Mouse (Mus musculus): Measurements from ENCODE around the gene Nemp1. TPM values are rescaled to one million over a fixed set of nuclear protein-coding genes. Genes with fewer than 3 reads are reported as not detected.

The Nemp1 gene
- polyA plus RNA-seq, 1 experiment: 9.1 TPM

GRCm38 (mm10) chr10:127725136-127725535 is 58.4 kb downstream of the Nemp1 start:
- DNase-seq (ENCODE audit: low spot score): no peak

GRCm38 (mm10) chr10:127728437-127728836 is 61.7 kb downstream of the Nemp1 start:
- DNase-seq (ENCODE audit: low spot score): no peak

- DNase-seq (ENCODE audit: low spot score): no peak
Observed at GRCm38 (mm10) chr10:127730285-127730932, 63.7 kb downstream of the Nemp1 start.

- no peak for DNase-seq (ENCODE audit: low spot score)
Observed at GRCm38 (mm10) chr10:127730933-127731310, 64.2 kb downstream of the Nemp1 start.

GRCm38 (mm10) chr10:127731397-127731796 is 64.7 kb downstream of the Nemp1 start:
- DNase-seq (ENCODE audit: low spot score): no peak

- DNase-seq (ENCODE audit: low spot score): no peak
Observed at GRCm38 (mm10) chr10:127734434-127734833, 67.7 kb downstream of the Nemp1 start.

GRCm38 (mm10) chr10:127736266-127736665 is 69.6 kb downstream of the Nemp1 start:
- DNase-seq (ENCODE audit: low spot score): no peak

GRCm38 (mm10) chr10:127736916-127737315 is 70.2 kb downstream of the Nemp1 start:
- no peak for DNase-seq (ENCODE audit: low spot score)

- no peak for DNase-seq (ENCODE audit: low spot score)
Observed at GRCm38 (mm10) chr10:127737552-127737951, 70.9 kb downstream of the Nemp1 start.

GRCm38 (mm10) chr10:127738151-127738882 is 71.6 kb downstream of the Nemp1 start:
- no peak for DNase-seq (ENCODE audit: low spot score)

GRCm38 (mm10) chr10:127739083-127739660 is 72.5 kb downstream of the Nemp1 start, which contains the start of gene Zbtb39:
TSS of gene Zbtb39 (plus strand) at chr10:127739538.
- peak; percentile 87 for DNase-seq (ENCODE audit: low spot score)

- DNase-seq (ENCODE audit: low spot score): peak; percentile 58
Observed at GRCm38 (mm10) chr10:127739661-127740161, 73.0 kb downstream of the Nemp1 start.

- DNase-seq (ENCODE audit: low spot score): no peak
Observed at GRCm38 (mm10) chr10:127744661-127745060, 78.0 kb downstream of the Nemp1 start.

GRCm38 (mm10) chr10:127745886-127746285 is 79.2 kb downstream of the Nemp1 start:
- DNase-seq (ENCODE audit: low spot score): no peak

GRCm38 (mm10) chr10:127747254-127747653 is 80.6 kb downstream of the Nemp1 start:
- DNase-seq (ENCODE audit: low spot score): no peak

GRCm38 (mm10) chr10:127748847-127749612 is 82.3 kb downstream of the Nemp1 start:
- DNase-seq (ENCODE audit: low spot score): no peak

GRCm38 (mm10) chr10:127750136-127750777 is 83.6 kb downstream of the Nemp1 start:
- DNase-seq (ENCODE audit: low spot score): no peak
